In the genomic region with DNA sequence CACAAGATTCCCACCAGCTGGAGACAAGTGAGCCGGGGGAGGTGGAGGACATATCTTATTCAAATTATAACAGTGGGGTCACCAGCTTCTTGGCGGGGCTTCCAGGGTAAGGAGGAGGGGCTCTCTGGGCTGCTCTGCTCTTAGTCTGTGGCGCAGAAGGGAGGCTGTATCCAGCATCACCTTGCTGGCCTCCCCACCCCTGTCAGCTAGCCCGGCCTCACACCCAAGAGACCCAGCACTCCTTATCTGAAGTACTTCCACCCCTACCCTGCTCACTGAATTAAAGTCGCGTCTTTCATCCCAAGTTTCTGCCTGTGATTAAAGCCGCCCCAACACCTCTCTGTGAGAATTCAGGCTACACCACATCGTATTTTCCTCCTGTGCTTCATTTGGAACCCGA, we compare ENCODE assay signal across 15 mouse cellular contexts.
DNase-seq lines count a peak whose midpoint lies in the region; ATAC-seq and TF ChIP-seq lines count a peak whose summit lies in the region.
"Had no signal": no experiment of that assay in that cellular context is flagged by ENCODE, and none has a peak within 500 bp of the region (broad histone marks: within the 10 kb centered on the region; RNA-seq: fewer than 3 reads in every experiment).

No protein-coding gene starts in this region.

- intact Hi-C loops in heart, postnatal 25 days (cut with DNase I) = no loop called here
- intact Hi-C loops in left cerebral cortex, adult 2 months (cut with DNase I) = no loop called here

- TF ChIP-seq POLR2A in lung, adult 2 months (IDR thresholded peaks at IDR 0.05; ENCODE audit: borderline replicate concordance, extremely low read depth, low read depth, low read length) = no peak

- peaks cover 10% of the 10 kb centered on the region for H3K4me1 ChIP-seq in heart, embryonic 13.5 days
- H3K4me1 ChIP-seq in lung, embryonic 16.5 days (replicated peaks; ENCODE audit: control insufficient read depth, insufficient read depth, low read length) = peaks cover 4% of the 10 kb centered on the region; the same call in 1 of the 2 replicates
- no peaks in the 10 kb centered on the region for H3K4me1 ChIP-seq in lung, adult 2 months (ENCODE audit: control insufficient read depth, insufficient read depth, low read length)
- H3K4me1 ChIP-seq in hindbrain, embryonic 16.5 days (ENCODE audit: control insufficient read depth, insufficient read depth, low read depth, low read length) = peaks cover 5% of the 10 kb centered on the region
- no peaks in the 10 kb centered on the region for H3K4me1 ChIP-seq in midbrain, postnatal 0 days (ENCODE audit: insufficient read depth, low read length)

- H3K9ac ChIP-seq in heart, embryonic 13.5 days = no peak overlapping the region
- H3K9ac ChIP-seq in lung, embryonic 16.5 days (ENCODE audit: low read length) = no peak overlapping the region
- no peak overlapping the region for H3K9ac ChIP-seq in hindbrain, embryonic 16.5 days (ENCODE audit: low read depth, low read length)
- no peak overlapping the region for H3K9ac ChIP-seq in midbrain, postnatal 0 days (replicated peaks; ENCODE audit: low read length, poor library complexity, severe bottlenecking)
- H3K9ac ChIP-seq: liver, embryonic 14.5 days had no signal

- peaks cover 17% of the 10 kb centered on the region for H3K9me3 ChIP-seq in heart, embryonic 13.5 days
- 0 out of 2 replicates have a peak, but pooled peaks cover 4% of the 10 kb centered on the region for H3K9me3 ChIP-seq in lung, embryonic 16.5 days (ENCODE audit: control insufficient read depth, low read length)
- H3K9me3 ChIP-seq in hindbrain, embryonic 16.5 days (ENCODE audit: control insufficient read depth, low read length) = peaks cover 13% of the 10 kb centered on the region
- no peaks in the 10 kb centered on the region for H3K9me3 ChIP-seq in midbrain, postnatal 0 days (ENCODE audit: low read length)

- H3K36me3 ChIP-seq in heart, embryonic 13.5 days = no peaks in the 10 kb centered on the region
- no peaks in the 10 kb centered on the region for H3K36me3 ChIP-seq in lung, embryonic 16.5 days (ENCODE audit: control insufficient read depth, insufficient read depth, low read length)
- H3K36me3 ChIP-seq in hindbrain, embryonic 16.5 days (ENCODE audit: control insufficient read depth, insufficient read depth, low read length) = no peaks in the 10 kb centered on the region
- no peaks in the 10 kb centered on the region for H3K36me3 ChIP-seq in midbrain, postnatal 0 days (ENCODE audit: insufficient read depth, low read length)

- TF ChIP-seq CTCF in lung, adult 2 months (IDR thresholded peaks at IDR 0.05; ENCODE audit: insufficient read depth, low read length) = no peak
- TF ChIP-seq CTCF in midbrain, postnatal 0 days (IDR thresholded peaks at IDR 0.05) = no peak
- TF ChIP-seq CTCF in left cerebral cortex, adult 2 months (IDR thresholded peaks at IDR 0.05) = no peak

- H3K4me2 ChIP-seq in heart, embryonic 13.5 days = peak overlapping the region; percentile 59
- peak overlapping the region; percentile 37 for H3K4me2 ChIP-seq in lung, embryonic 16.5 days (ENCODE audit: low read depth, low read length)
- H3K4me2 ChIP-seq in hindbrain, embryonic 16.5 days (ENCODE audit: low read length) = peak overlapping the region; percentile 33; the same call in 1 of the 2 replicates
- H3K4me2 ChIP-seq in midbrain, postnatal 0 days (ENCODE audit: low read depth, low read length, poor library complexity, severe bottlenecking) = peak overlapping the region; percentile 35

- 17% methylated on average over 9 of the region's 9 CpGs for WGBS in heart, embryonic 13.5 days
- 19% methylated on average over 9 of the region's 9 CpGs for WGBS in lung, embryonic 16.5 days
- WGBS in lung, adult 2 months = 46% methylated on average over 9 of the region's 9 CpGs
- 39% methylated on average over 9 of the region's 9 CpGs for WGBS in hindbrain, embryonic 16.5 days
- 41% methylated on average over 9 of the region's 9 CpGs for WGBS in midbrain, postnatal 0 days

- DNase-seq in heart, postnatal 25 days (ENCODE audit: low spot score) = no peak
- no peak for DNase-seq in lung, adult 2 months
- DNase-seq in midbrain, postnatal 0 days (ENCODE audit: low spot score) = no peak
- DNase-seq in thymus, postnatal 14 days = no peak
- DNase-seq in left cerebral cortex, adult 2 months (ENCODE audit: extremely low spot score in 1 of 2, low spot score in 2 of 2) = no peak
- DNase-seq: cerebellum, adult 2 months; gastrocnemius, postnatal 36 days had no signal

- ATAC-seq in heart, embryonic 13.5 days (ENCODE audit: extremely low read depth, insufficient number of reproducible peaks, low FRiP score, low TSS enrichment) = no peak
- peak; percentile 32; the same call in 1 of the 2 replicates for ATAC-seq in lung, embryonic 16.5 days (ENCODE audit: low read depth)
- no peak for ATAC-seq in hindbrain, embryonic 16.5 days
- no peak for ATAC-seq in midbrain, postnatal 0 days (ENCODE audit: low FRiP score)
- ATAC-seq: CD4-positive, CD25-positive, alpha-beta regulatory T cell, adult 4 months; intestine, embryonic 16.5 days had no signal

- H3K27me3 ChIP-seq in heart, embryonic 13.5 days (replicated peaks) = peaks cover 39% of the 10 kb centered on the region
- no peaks in the 10 kb centered on the region for H3K27me3 ChIP-seq in lung, embryonic 16.5 days (ENCODE audit: control insufficient read depth, insufficient read depth, low read depth, low read length)
- no peaks in the 10 kb centered on the region for H3K27me3 ChIP-seq in hindbrain, embryonic 16.5 days (replicated peaks; ENCODE audit: control insufficient read depth, insufficient read depth, low read length)
- H3K27me3 ChIP-seq in midbrain, postnatal 0 days (ENCODE audit: insufficient read depth, low read length) = 0 out of 2 replicates have a peak, but pooled peaks cover 4% of the 10 kb centered on the region
- H3K27me3 ChIP-seq: megakaryocyte, embryonic 14.5 days had no signal

- peak overlapping the region; percentile 24; the same call in 1 of the 2 replicates for H3K4me3 ChIP-seq in heart, embryonic 13.5 days
- H3K4me3 ChIP-seq in lung, embryonic 16.5 days (ENCODE audit: low read length) = peak overlapping the region; percentile 14
- no peak overlapping the region for H3K4me3 ChIP-seq in lung, adult 2 months (replicated peaks; ENCODE audit: extremely low read depth, low read depth, low read length)
- no peak overlapping the region for H3K4me3 ChIP-seq in hindbrain, embryonic 16.5 days (ENCODE audit: low read length)
- no peak overlapping the region for H3K4me3 ChIP-seq in midbrain, postnatal 0 days (ENCODE audit: low read depth, low read length)
- H3K4me3 ChIP-seq in left cerebral cortex, adult 2 months = no peak overlapping the region
- H3K4me3 ChIP-seq: layer of hippocampus, adult 2 months; megakaryocyte, embryonic 14.5 days had no signal

- H3K27ac ChIP-seq in heart, embryonic 13.5 days (replicated peaks) = no peak overlapping the region
- no peak overlapping the region for H3K27ac ChIP-seq in lung, embryonic 16.5 days (ENCODE audit: low read length)
- no peak overlapping the region for H3K27ac ChIP-seq in hindbrain, embryonic 16.5 days (ENCODE audit: low read depth, low read length)
- H3K27ac ChIP-seq in midbrain, postnatal 0 days (ENCODE audit: low read depth, low read length) = no peak overlapping the region
- no peak overlapping the region for H3K27ac ChIP-seq in left cerebral cortex, adult 2 months
- H3K27ac ChIP-seq: layer of hippocampus, adult 2 months; liver, embryonic 14.5 days had no signal

Comparison
In these comparisons a context has a peak if more than half of its experiments do, and no peak if none do; other contexts are left out.
1. H3K4me3 ChIP-seq: peak in heart, embryonic 13.5 days (single experiment) and lung, embryonic 16.5 days (single experiment); none in lung, adult 2 months (single experiment), hindbrain, embryonic 16.5 days (single experiment), midbrain, postnatal 0 days (single experiment) and left cerebral cortex, adult 2 months (single experiment).
2. Peak in every context shown above with its lines, with median percentiles within 50 percentile points of each other: H3K4me2 ChIP-seq.